Mouse (Mus musculus) MEL (cell line): ENCODE measurements at regions not wholly inside any gene's neighbourhood (a gene's known extent, or its start where the extent isn't known, plus 50 kb on each side); places are given as distances from the start of the nearest gene placed in this dataset.

Experiments
- DNase-seq: peaks from one replicate; pipeline ENCODE4 v3.0.0; 2011; ENCODE audit warnings: low read depth, low spot score
- H3K27ac ChIP-seq: 2 replicates; pipeline ENCODE4 v1.5.1; 2012; ENCODE audit warnings: low read depth, mild to moderate bottlenecking, control low read depth, low read length, moderate library complexity; ENCODE audit not compliant: control insufficient read depth
- H3K27me3 ChIP-seq, 2 experiments: fragments of 150-350 bp in 1 of 2; sonication (generic) in 1 of 2; 2 replicates each; pipeline ENCODE4 v1.6.1; 2012; ENCODE audit warnings: low read length in 2 of 2, mild to moderate bottlenecking in 2 of 2, improper control_type of control experiment in 1 of 2, moderate library complexity in 1 of 2; ENCODE audit not compliant: insufficient read depth in 2 of 2, control insufficient read depth in 1 of 2
- H3K36me3 ChIP-seq, 2 experiments: 2 replicates each; pipeline ENCODE4 v1.6.1; 2012 to 2014; ENCODE audit warnings: low read length in 2 of 2, improper control_type of control experiment in 1 of 2, inconsistent platforms in 1 of 2, mild to moderate bottlenecking in 1 of 2; ENCODE audit not compliant: insufficient read depth in 2 of 2, control insufficient read depth in 1 of 2
- H3K4me1 ChIP-seq, 2 experiments: fragments of 150-350 bp in 1 of 2; sonication (generic) in 1 of 2; 2 replicates each; pipeline ENCODE4 v1.6.1; 2012; ENCODE audit warnings: low read length in 2 of 2, improper control_type of control experiment in 1 of 2, mild to moderate bottlenecking in 1 of 2; ENCODE audit not compliant: insufficient read depth in 2 of 2, control insufficient read depth in 1 of 2
- H3K4me3 ChIP-seq, 2 experiments: fragments of 150-350 bp in 1 of 2; sonication (generic) in 1 of 2; 2 replicates each; pipeline ENCODE4 v1.5.1; 2012; ENCODE audit warnings: low read depth in 2 of 2, low read length in 2 of 2, mild to moderate bottlenecking in 2 of 2, moderate library complexity in 2 of 2, control low read depth in 1 of 2, improper control_type of control experiment in 1 of 2; ENCODE audit not compliant: control insufficient read depth in 1 of 2, insufficient read depth in 1 of 2
- H3K79me2 ChIP-seq: 2 replicates; pipeline ENCODE4 v1.6.1; 2012; ENCODE audit warnings: mild to moderate bottlenecking, low read length, moderate library complexity; ENCODE audit not compliant: control insufficient read depth, poor library complexity, insufficient read depth
- H3K9ac ChIP-seq: 2 replicates; pipeline ENCODE4 v1.6.1; 2012; ENCODE audit warnings: low read depth, mild to moderate bottlenecking, control low read depth, low read length, moderate library complexity; ENCODE audit not compliant: control insufficient read depth, poor library complexity, severe bottlenecking
- H3K9me3 ChIP-seq: fragments of 150-350 bp; sonication (generic); replicated peaks from 2 replicates; pipeline ENCODE4 v1.6.1; 2012; ENCODE audit warnings: mild to moderate bottlenecking, low read length, improper control_type of control experiment, moderate library complexity; ENCODE audit not compliant: insufficient read depth
- BHLHE40 ChIP-seq: IDR thresholded peaks from 2 replicates; pipeline ENCODE4 v1.6.1; 2012; ENCODE audit warnings: low read depth, mild to moderate bottlenecking, inconsistent platforms, low read length, improper control_type of control experiment, borderline replicate concordance
- CHD1 ChIP-seq: IDR thresholded peaks from 2 replicates; pipeline ENCODE4 v1.6.1; 2012; ENCODE audit warnings: low read depth, mild to moderate bottlenecking, inconsistent platforms, low read length, improper control_type of control experiment
- CTCF ChIP-seq, 3 experiments: IDR thresholded peaks in 2 of 3; conservative IDR thresholded peaks in 1 of 3; 2 replicates each; pipeline ENCODE4 v1.5.1; 2011 to 2012; ENCODE audit warnings: low read length in 3 of 3, low read depth in 2 of 3, mild to moderate bottlenecking in 2 of 3, improper control_type of control experiment in 1 of 3, inconsistent platforms in 1 of 3, mixed read lengths in 1 of 3, moderate library complexity in 1 of 3; ENCODE audit not compliant: control insufficient read depth in 1 of 3, insufficient read depth in 1 of 3, poor library complexity in 1 of 3, severe bottlenecking in 1 of 3
- E2F4 ChIP-seq: IDR thresholded peaks from 2 replicates; pipeline ENCODE4 v1.6.1; 2011; ENCODE audit warnings: low read depth, low read length, improper control_type of control experiment, borderline replicate concordance
- ELF1 ChIP-seq: IDR thresholded peaks from 2 replicates; pipeline ENCODE4 v1.6.1; 2014; ENCODE audit warnings: low read depth, mild to moderate bottlenecking, inconsistent platforms, low read length, improper control_type of control experiment, moderate library complexity
- EP300 ChIP-seq, 2 experiments: IDR thresholded peaks; 2 replicates each; pipeline ENCODE4 v1.6.1; 2011; ENCODE audit warnings: improper control_type of control experiment in 2 of 2, low read length in 2 of 2, low read depth in 1 of 2, mild to moderate bottlenecking in 1 of 2
- GABPA ChIP-seq: IDR thresholded peaks from 2 replicates; pipeline ENCODE4 v1.6.1; 2012; ENCODE audit warnings: low read depth, mild to moderate bottlenecking, inconsistent platforms, low read length, improper control_type of control experiment, moderate library complexity
- GATA1 ChIP-seq: IDR thresholded peaks from 2 replicates; pipeline ENCODE4 v1.6.1; 2011; ENCODE audit warnings: low read depth, low read length, improper control_type of control experiment
- HCFC1 ChIP-seq: IDR thresholded peaks from 2 replicates; pipeline ENCODE4 v1.6.1; 2012; ENCODE audit warnings: low read depth, mild to moderate bottlenecking, inconsistent platforms, low read length, improper control_type of control experiment, moderate library complexity
- KAT2A ChIP-seq: conservative IDR thresholded peaks from 2 replicates; pipeline ENCODE4 v1.6.1; 2012; ENCODE audit warnings: low read depth, low read length, improper control_type of control experiment, inconsistent platforms
- MAX ChIP-seq: IDR thresholded peaks from 2 replicates; pipeline ENCODE4 v1.6.1; 2011; ENCODE audit warnings: low read length, improper control_type of control experiment
- MAZ ChIP-seq: IDR thresholded peaks from 2 replicates; pipeline ENCODE4 v1.6.1; 2012; ENCODE audit warnings: low read depth, mild to moderate bottlenecking, inconsistent platforms, low read length, improper control_type of control experiment
- MXI1 ChIP-seq: IDR thresholded peaks from 2 replicates; pipeline ENCODE4 v1.6.1; 2011; ENCODE audit warnings: mild to moderate bottlenecking, low read depth, low read length, improper control_type of control experiment
- MYB ChIP-seq: IDR thresholded peaks from 2 replicates; pipeline ENCODE4 v1.6.1; 2011; ENCODE audit warnings: mild to moderate bottlenecking, low read depth, low read length, improper control_type of control experiment
- MYC ChIP-seq: IDR thresholded peaks from 2 replicates; pipeline ENCODE4 v1.6.1; 2011; ENCODE audit warnings: low read depth, mild to moderate bottlenecking, low read length, improper control_type of control experiment, moderate library complexity
- NRF1 ChIP-seq: IDR thresholded peaks from 2 replicates; pipeline ENCODE4 v1.6.1; 2014; ENCODE audit warnings: low read depth, mild to moderate bottlenecking, inconsistent platforms, low read length, improper control_type of control experiment, moderate library complexity; ENCODE audit not compliant: poor library complexity, insufficient read depth, severe bottlenecking
- POLR2AphosphoS2 ChIP-seq: IDR thresholded peaks from 2 replicates; pipeline ENCODE4 v1.6.1; 2011; ENCODE audit warnings: low read length, improper control_type of control experiment
- RAD21 ChIP-seq: IDR thresholded peaks from 2 replicates; pipeline ENCODE4 v1.6.1; 2011; ENCODE audit warnings: mild to moderate bottlenecking, low read depth, low read length, improper control_type of control experiment
- TBP ChIP-seq: IDR thresholded peaks from 2 replicates; pipeline ENCODE4 v1.8.0; 2011; ENCODE audit warnings: low read depth, low read length, improper control_type of control experiment
- TCF12 ChIP-seq: IDR thresholded peaks from 2 replicates; pipeline ENCODE4 v1.6.1; 2014; ENCODE audit warnings: low read depth, mild to moderate bottlenecking, inconsistent platforms, low read length, improper control_type of control experiment, moderate library complexity
- UBTF ChIP-seq: IDR thresholded peaks from 2 replicates; pipeline ENCODE4 v1.6.1; 2012; ENCODE audit warnings: low read depth, mild to moderate bottlenecking, inconsistent platforms, low read length, improper control_type of control experiment, moderate library complexity, borderline replicate concordance; ENCODE audit not compliant: insufficient read depth
- ZC3H11A ChIP-seq: IDR thresholded peaks from 2 replicates; pipeline ENCODE4 v1.6.1; 2012; ENCODE audit warnings: low read depth, mild to moderate bottlenecking, inconsistent platforms, low read length, improper control_type of control experiment
- ZKSCAN1 ChIP-seq: IDR thresholded peaks from 2 replicates; pipeline ENCODE4 v1.6.1; 2012; ENCODE audit warnings: low read depth, mild to moderate bottlenecking, inconsistent platforms, low read length, improper control_type of control experiment, moderate library complexity
- ZNF384 ChIP-seq: IDR thresholded peaks from 2 replicates; pipeline ENCODE4 v1.6.1; 2012; ENCODE audit warnings: low read depth, mild to moderate bottlenecking, inconsistent platforms, low read length, improper control_type of control experiment

DNA sequence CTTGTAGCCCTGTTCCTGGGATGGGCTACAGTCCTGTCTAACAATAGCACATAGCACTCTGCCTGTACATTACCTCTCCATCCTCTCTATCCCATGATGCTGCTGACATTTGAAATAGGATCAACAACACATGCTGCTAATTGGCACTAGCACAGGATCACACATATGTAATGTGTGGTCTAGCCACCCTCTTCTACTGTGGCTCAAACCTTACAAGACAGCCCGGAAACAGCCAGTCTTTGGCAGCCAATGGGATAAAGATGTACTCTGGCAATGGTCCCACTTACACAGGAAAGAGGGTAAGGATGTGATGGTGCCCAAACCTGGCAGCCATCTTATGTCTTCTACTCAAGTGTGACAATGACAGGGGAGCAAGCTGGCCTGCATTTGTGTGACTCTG, 58.3 kb upstream of the Frmd4a start:
- Histone ChIP-seq H3K4me3 (no peak overlapping the region), H3K4me1 (no peaks in the 10 kb centered on the region), H3K27me3 (no peaks in the 10 kb centered on the region; a peak in 1 of 4 replicates), H3K36me3 (no peaks in the 10 kb centered on the region), H3K9me3 (no peaks in the 10 kb centered on the region), H3K79me2 (no peaks in the 10 kb centered on the region), H3K27ac (no peak overlapping the region), H3K9ac (no peak overlapping the region)
- TF ChIP-seq GATA1 (no peak), GABPA (no peak), MAZ (no peak), ZNF384 (no peak), EP300 (IDR thresholded peaks at IDR 0.05; ENCODE audit: low read depth in 1 of 2, low read length in 2 of 2) (no peak), TCF12 (no peak), POLR2AphosphoS2 (no peak), CHD1 (no peak), CTCF (IDR thresholded peaks at IDR 0.05 in 2 of 3, conservative IDR thresholded peaks at IDR 0.05 in 1 of 3; ENCODE audit: control insufficient read depth in 1 of 3, insufficient read depth in 1 of 3, low read depth in 2 of 3, low read length in 3 of 3, poor library complexity in 1 of 3, severe bottlenecking in 1 of 3) (no peak), MYB (no peak), RAD21 (no peak), UBTF (no peak), TBP (no peak), NRF1 (no peak), ZC3H11A (no peak), ZKSCAN1 (no peak), MYC (no peak)
- no peak for DNase-seq

DNA sequence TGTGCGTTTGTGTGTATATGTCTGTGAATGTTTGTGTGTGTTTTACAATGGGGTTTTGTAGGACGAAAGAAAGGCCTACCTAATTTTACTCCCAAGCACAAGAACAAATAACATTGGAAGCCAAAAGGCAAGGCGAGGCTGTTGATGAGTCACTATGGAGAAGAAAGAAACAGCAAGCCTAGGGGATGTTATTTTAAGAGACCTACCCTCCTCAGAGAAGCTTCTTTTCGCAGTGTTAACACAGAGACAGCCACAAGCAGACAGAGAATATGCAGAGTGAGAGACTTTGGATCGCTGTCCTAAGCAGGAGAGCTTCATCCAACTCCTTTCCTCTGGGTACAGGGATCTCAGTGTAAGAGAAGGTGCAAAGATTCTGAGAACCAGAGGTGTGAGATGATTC, 57.3 kb upstream of the Frmd4a start:
- Histone ChIP-seq H3K79me2 (no peaks in the 10 kb centered on the region), H3K4me1 (no peaks in the 10 kb centered on the region), H3K9me3 (no peaks in the 10 kb centered on the region)
- TF ChIP-seq E2F4: no peak
- TF ChIP-seq MAZ: no peak
- TF ChIP-seq UBTF: no peak
- TF ChIP-seq MAX: no peak
- no peak for TF ChIP-seq EP300 (IDR thresholded peaks at IDR 0.05; ENCODE audit: low read depth in 1 of 2, low read length in 2 of 2)
- no peak for TF ChIP-seq HCFC1
- no peak for TF ChIP-seq BHLHE40
- no peak for TF ChIP-seq POLR2AphosphoS2
- no peak for TF ChIP-seq CTCF (IDR thresholded peaks at IDR 0.05 in 2 of 3, conservative IDR thresholded peaks at IDR 0.05 in 1 of 3; ENCODE audit: control insufficient read depth in 1 of 3, insufficient read depth in 1 of 3, low read depth in 2 of 3, low read length in 3 of 3, poor library complexity in 1 of 3, severe bottlenecking in 1 of 3)
- TF ChIP-seq KAT2A: no peak
- TF ChIP-seq GABPA: no peak
- TF ChIP-seq RAD21: no peak
- no peak for TF ChIP-seq MXI1
- no peak for TF ChIP-seq ELF1
- TF ChIP-seq, all 39 proteins: peak for 0
- no peaks in the 10 kb centered on the region for H3K36me3 ChIP-seq
- DNase-seq: no peak
- no peak overlapping the region for H3K9ac ChIP-seq
- peaks cover 0 to 3% of the 10 kb centered on the region in 2 experiments; a peak in 1 of 4 replicates for H3K27me3 ChIP-seq
- H3K4me3 ChIP-seq: no peak overlapping the region
- no peak overlapping the region for H3K27ac ChIP-seq
